Mouse (Mus musculus): Measurements from ENCODE around the gene Kirrel.

Gene Kirrel

DNA sequence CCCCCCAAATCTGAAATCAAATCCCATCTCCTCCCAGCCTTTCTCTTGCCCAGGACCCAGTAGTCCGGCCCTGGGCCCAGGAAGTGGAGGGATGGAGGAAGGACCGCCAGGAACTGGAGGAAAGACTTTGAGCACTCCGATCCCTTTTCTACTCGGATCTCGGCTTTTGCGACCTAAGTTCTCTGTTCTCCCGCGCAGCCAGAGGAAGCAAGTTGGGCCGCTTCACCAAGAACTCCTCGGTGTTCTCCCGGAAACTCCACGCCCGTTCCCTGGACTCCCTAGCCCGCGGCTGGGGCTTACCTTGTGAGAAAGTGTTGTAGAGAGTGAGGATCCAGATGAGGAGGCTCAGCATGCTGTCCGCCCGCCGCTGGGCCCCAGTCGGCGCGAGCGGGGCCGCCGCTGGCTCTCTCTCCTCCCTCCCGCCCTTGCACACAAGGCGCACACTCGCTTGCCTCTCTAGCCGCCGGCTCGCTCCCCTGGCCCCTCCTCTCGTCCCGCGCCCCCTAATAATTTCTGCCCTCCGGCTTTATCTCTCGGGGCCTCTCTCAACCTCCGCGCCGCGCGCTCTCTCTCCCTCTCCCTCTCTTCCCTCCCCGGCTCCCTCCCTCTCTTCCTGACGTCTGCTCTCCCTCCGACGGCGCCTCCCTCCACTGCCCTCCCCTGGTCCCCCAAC, at the start of gene Kirrel:
Gene Kirrel (minus strand): TSS at position 652 of the 673 bp plus-strand sequence.
- DNase-seq (ENCODE audit: low read depth): no peak

GRCm38 (mm10) chr3:87223636-87224035, 49.1 kb upstream of the Kirrel start:
- DNase-seq (ENCODE audit: low read depth): no peak

- peak; percentile 12 for DNase-seq (ENCODE audit: low read depth)
These were observed 47.8 kb upstream of the Kirrel start for GRCm38 (mm10) chr3:87222346-87222745.

- no peak for DNase-seq (ENCODE audit: low read depth)
These were observed 40.6 kb upstream of the Kirrel start for GRCm38 (mm10) chr3:87215176-87215575.

- DNase-seq (ENCODE audit: low read depth): no peak
These were observed 39.8 kb upstream of the Kirrel start for GRCm38 (mm10) chr3:87214221-87214864.

GRCm38 (mm10) chr3:87206336-87207075, 32.0 kb upstream of the Kirrel start:
- DNase-seq (ENCODE audit: low read depth): peak; percentile 46

- DNase-seq (ENCODE audit: low read depth): no peak
These were observed 22.1 kb upstream of the Kirrel start for GRCm38 (mm10) chr3:87196637-87197036.

DNA sequence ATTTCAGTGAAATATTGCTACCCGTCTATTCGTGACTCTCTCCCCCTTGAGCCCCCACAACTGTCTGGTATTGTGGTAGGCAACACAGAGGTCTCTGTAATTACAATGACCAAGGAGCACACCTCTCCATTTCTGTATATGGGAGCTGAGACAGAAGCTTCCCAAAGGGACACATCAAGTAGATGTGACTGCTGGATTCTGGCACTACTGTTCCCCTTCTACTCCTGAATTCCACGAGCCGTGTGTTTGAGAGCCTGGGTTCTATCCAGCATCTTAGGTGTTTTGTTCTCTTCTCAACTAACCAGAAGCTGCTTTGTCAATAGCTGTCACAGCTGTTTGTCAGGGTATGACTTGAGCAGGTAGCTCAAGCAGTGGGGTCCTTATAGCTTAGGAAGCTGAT, 20.5 kb upstream of the Kirrel start:
- no peak for DNase-seq (ENCODE audit: low read depth)

- no peak for DNase-seq (ENCODE audit: low read depth)
These were observed 20.0 kb upstream of the Kirrel start for GRCm38 (mm10) chr3:87194591-87194990.

- DNase-seq (ENCODE audit: low read depth): no peak
These were observed 19.2 kb upstream of the Kirrel start for GRCm38 (mm10) chr3:87193756-87194155.

DNA sequence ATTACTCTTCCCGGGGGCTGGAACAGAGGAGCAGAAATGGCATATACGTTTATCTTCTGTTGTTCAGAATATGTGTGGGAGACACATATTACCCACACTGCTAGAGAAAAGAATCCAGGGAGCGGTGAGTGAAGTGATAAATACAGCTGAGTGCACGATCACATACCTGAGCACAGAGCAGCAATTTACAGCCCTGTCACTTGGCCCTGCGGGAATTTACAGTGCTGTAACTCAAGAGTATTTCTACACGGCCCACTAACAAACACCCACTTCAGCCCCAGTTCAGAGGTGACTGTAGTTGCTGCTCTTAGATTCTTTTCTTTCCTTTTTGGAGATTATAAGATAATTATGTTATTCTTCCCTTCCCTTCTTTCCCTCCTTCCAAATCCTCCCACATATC, 18.8 kb upstream of the Kirrel start:
- DNase-seq (ENCODE audit: low read depth): no peak

GRCm38 (mm10) chr3:87176687-87177086, 2.1 kb upstream of the Kirrel start:
- DNase-seq (ENCODE audit: low read depth): no peak

DNA sequence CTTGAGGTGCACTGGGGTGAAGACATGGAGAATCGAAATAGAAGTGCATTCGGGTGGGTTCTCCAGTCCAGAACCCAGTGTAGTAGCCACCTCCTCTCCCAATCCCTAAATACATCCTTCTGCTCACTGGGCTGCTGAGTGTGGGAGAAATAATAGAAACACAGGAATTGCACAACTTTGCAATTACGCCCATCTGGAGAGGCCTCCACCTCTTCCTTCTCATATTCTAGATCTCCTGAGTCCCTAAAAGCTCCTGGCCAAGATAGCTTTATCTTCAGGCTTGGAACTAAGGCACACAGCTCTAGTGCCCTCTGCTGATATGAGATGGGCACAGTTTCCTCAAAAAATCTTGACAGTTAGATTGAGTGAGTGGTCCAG, 880 bp upstream of the Kirrel start:
- peak; percentile 69 for DNase-seq (ENCODE audit: low read depth)

- no peak for DNase-seq (ENCODE audit: low read depth)
These were observed 356 bp upstream of the Kirrel start for GRCm38 (mm10) chr3:87174769-87175437.

GRCm38 (mm10) chr3:87173486-87174085, 961 bp downstream of the Kirrel start:
- no peak for DNase-seq (ENCODE audit: low read depth)

GRCm38 (mm10) chr3:87173103-87173444, 1.5 kb downstream of the Kirrel start:
- no peak for DNase-seq (ENCODE audit: low read depth)

DNA sequence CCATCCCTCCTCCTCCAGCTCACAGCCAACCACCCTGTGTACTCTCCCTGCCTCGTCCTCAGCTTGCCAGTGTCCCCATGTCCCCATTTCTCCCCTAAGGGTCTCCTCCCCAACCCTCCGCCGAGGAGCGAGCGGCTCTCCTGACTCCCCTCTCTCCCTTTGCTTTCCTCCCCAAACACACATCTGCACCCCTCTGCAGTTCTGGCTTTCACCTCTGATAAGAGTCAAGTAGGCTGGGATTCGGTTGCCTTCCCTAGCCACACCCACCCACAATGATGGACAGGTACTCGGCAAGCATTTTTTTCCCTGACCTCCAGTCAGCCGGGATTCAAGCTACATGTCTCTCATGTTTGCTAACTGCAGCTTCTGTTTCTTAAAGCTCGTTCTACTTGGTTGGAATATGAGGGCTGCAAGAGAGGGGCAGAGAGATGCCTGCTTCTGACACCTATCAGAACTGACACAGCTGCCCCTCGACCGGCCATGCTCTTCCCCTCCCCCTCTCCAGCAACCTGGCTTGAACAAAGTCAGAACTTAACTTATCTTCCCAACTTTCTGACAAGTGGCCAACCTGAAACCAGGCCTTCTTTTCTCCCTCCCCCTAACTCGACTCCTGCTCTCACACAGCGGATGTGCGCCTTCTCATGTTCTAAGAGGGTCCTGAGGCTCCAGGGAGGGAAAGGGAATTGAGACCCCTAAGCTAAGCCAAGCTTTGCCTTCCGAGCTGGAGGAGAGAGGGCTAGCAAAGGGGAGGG, 2.0 kb downstream of the Kirrel start:
- no peak for DNase-seq (ENCODE audit: low read depth)

DNA sequence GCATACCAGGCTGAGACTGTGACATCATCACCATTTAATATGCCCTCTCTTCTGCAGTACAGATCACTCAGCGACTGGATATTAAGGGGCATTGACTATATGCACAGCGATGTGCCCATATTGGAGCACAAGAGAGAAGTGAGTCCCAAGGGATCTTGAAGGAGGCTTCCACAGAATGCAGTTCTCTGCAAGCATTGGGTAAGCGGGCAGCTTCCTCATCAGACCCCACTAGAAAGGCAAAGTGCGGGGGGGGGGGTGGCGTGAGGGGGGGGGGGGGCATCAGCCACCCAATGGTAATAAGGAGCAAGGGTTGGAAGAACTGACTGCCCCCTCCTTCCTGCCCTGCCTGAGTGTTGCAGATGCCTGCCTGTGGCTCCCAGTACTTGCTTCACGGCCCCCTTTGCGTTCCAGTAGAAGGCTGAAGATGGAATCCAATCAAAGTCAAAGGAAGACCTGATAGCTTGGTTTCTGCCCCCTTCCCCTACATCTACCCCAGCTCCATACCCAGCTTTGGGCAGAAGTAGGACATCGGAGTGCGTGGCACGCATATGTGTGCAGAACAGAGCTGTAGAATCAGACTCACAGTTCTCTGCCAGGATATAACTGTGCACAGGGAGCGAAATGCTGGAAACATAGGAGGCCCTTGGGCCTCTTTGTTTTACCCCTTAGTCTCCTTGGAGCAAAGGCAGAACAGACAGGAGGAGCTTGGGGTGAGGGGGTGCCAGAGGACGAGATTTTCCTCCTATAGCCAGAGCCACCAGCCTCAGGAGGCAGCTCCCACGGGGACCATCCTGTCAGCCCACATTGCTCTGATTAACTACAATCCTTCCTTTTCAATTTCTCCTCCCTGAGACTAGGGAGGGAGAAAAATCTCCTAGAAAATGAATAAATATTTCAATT, 3.1 kb downstream of the Kirrel start:
- no peak for DNase-seq (ENCODE audit: low read depth)

- no peak for DNase-seq (ENCODE audit: low read depth)
These were observed 5.0 kb downstream of the Kirrel start for GRCm38 (mm10) chr3:87169402-87170015.

DNA sequence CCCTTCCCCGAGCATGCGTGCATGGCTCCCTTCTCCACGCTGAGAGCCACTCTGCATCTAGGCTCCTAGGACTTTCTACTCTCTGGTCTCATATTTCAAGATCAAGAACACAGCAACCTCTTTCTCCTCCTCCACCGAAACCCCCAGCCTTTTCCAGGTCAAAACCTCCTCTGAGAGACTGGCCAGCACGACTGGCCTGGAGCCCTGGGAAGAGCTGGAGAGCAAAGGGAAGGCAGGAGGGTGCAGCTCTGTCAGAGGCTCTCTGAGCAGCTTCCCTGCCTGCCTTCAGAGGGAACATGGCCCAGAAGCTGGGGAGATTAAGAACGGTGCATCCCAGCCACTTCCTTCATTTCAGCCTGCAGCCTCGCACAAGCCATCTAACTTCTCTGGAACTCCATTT, 5.8 kb downstream of the Kirrel start:
- no peak for DNase-seq (ENCODE audit: low read depth)

Measured in fibroblast of lung, adult 2 months (primary cell).